Mouse (Mus musculus): ENCODE results near the gene Cass4.

GRCm38 (mm10) chr2:172363176-172363575, 30.4 kb upstream of the Cass4 start:
- TF ChIP-seq SMC3 (IDR thresholded peaks at IDR 0.05; ENCODE audit: low read depth, low read length) (no peak), CTCF (IDR thresholded peaks at IDR 0.05 in 2 of 3, conservative IDR thresholded peaks at IDR 0.05 in 1 of 3; ENCODE audit: control insufficient read depth in 1 of 3, insufficient read depth in 1 of 3, low read depth in 2 of 3, low read length in 3 of 3, poor library complexity in 1 of 3, severe bottlenecking in 1 of 3) (no peak)

Data from MEL (cell line).